Mouse (Mus musculus) bone marrow macrophage, adult 2 months (primary cell): ENCODE results near the gene Manba.

Experiments
- CTCF ChIP-seq: IDR thresholded peaks from 2 replicates; pipeline ENCODE4 v1.5.1; 2012; ENCODE audit warnings: low read depth, mild to moderate bottlenecking, low read length, moderate library complexity
- POLR2A ChIP-seq: IDR thresholded peaks from 2 replicates; pipeline ENCODE4 v1.6.1; 2012; ENCODE audit warnings: mild to moderate bottlenecking, low read depth, low read length, borderline replicate concordance

DNA sequence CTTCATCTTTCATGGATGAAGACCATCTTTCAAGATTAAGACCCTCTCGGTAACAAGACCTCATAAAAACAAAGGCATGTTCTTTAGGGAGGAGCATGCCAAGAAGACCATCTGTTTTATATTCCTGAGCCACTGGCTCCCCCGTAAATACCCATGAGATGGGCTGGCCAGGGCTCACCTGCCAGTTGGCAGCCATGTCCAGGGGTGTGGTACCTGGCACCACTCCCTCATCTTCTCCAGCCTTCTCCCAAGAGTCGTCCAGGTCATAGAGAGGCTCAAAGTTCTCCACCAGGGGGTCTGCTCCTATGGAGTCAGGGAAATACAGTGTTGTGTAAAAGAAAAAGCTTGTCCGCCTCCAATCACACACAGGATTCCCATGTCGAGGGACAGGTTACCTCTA is 106.0 kb downstream of the Manba start:
- TF ChIP-seq CTCF (no peak), POLR2A (no peak)
